Mouse (Mus musculus) heart, embryonic 12.5 days (tissue): Measurements from ENCODE around the gene U2af1. TPM values are rescaled to one million over a fixed set of nuclear protein-coding genes. Genes with fewer than 3 reads are reported as not detected.

Source experiments
- ATAC-seq: fragments of 200-750 bp; cut with Nextera tagmentation; 2 replicates; pipeline ENCODE4 v1.8.0; 2017; ENCODE audit warnings: moderate TSS enrichment, moderate library complexity; ENCODE audit not compliant: insufficient number of reproducible peaks, low FRiP score
- H3K27ac ChIP-seq: fragments of 300-500 bp; sonication (generic); 2 replicates; pipeline ENCODE4 v1.5.1; 2016; ENCODE audit warnings: mild to moderate bottlenecking, moderate library complexity; ENCODE audit not compliant: poor library complexity, severe bottlenecking
- H3K27me3 ChIP-seq: fragments of 300-500 bp; sonication (generic); replicated peaks from 2 replicates; pipeline ENCODE4 v1.6.1; 2016; ENCODE audit warnings: mild to moderate bottlenecking, moderate library complexity
- H3K36me3 ChIP-seq: fragments of 300-500 bp; sonication (generic); 2 replicates; pipeline ENCODE4 v1.6.1; 2016; ENCODE audit warnings: mild to moderate bottlenecking, moderate library complexity
- H3K4me1 ChIP-seq: fragments of 300-500 bp; sonication (generic); replicated peaks from 2 replicates; pipeline ENCODE4 v1.6.1; 2016; ENCODE audit warnings: mild to moderate bottlenecking
- H3K4me2 ChIP-seq: fragments of 300-500 bp; sonication (generic); 2 replicates; pipeline ENCODE4 v1.6.1; 2016; ENCODE audit warnings: mild to moderate bottlenecking, moderate library complexity
- H3K4me3 ChIP-seq: fragments of 300-500 bp; sonication (generic); 2 replicates; pipeline ENCODE4 v1.5.1; 2016; ENCODE audit warnings: mild to moderate bottlenecking
- H3K9ac ChIP-seq: fragments of 300-500 bp; sonication (generic); 2 replicates; pipeline ENCODE4 v1.6.1; 2016; ENCODE audit warnings: mild to moderate bottlenecking, moderate library complexity
- H3K9me3 ChIP-seq: fragments of 300-500 bp; sonication (generic); replicated peaks from 2 replicates; pipeline ENCODE4 v1.6.1; 2016; ENCODE audit warnings: mild to moderate bottlenecking, moderate library complexity
- WGBS: fragments of 180-500 bp; shearing (Covaris S2); methylation state at CpG from one replicate; pipeline ENCODE4 v1.1.7; 2016; 5-methylcytosine and 5-hydroxymethylcytosine counted together
- polyA plus RNA-seq: library from polyadenylated mRNA; unstranded; fragments of >200 nt; fragmentation: Nextera tagmentation; extraction: Ambion mirVana; gene quantifications from 2 replicates; pipeline ENCODE4 v1.2.1, GENCODE M21; 2016

The U2af1 gene
- polyA plus RNA-seq, 1 experiment from 2014 or later, result 244 TPM

DNA sequence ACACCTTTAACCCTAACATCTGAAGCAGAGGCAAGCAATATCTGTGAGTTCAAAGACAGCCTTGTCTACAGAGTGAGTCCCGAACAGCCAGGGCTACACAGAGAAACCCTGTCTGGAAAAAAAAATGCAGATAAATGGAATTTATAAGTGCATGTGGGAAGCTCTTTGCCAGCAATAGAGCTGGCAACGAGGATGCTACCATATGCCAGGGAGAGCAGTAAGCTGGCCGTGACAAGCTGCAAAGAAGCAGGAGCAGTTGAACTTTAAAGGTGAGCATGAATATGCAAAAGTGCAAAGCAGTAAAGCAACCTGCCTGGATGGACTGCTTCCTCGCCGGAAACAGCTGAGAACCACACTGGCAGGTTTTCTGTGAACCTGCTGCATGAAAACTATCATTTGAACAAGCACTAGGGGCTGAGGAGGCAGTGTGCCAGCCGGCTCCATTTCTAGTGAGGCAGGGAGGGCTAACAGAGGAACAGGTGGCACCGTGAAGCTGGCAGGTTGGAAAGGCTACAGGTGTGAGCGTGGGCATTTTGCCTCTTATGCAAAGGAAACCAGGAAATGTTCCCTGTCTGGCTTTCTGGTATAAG, 2.1 kb upstream of the U2af1 start:
- ATAC-seq, result no peak
- H3K27me3 ChIP-seq, result no peaks in the 10 kb centered on the region
- 74% methylated on average over 8 of the region's 8 CpGs for WGBS
- peaks cover 25% of the 10 kb centered on the region for H3K4me1 ChIP-seq
- no peak overlapping the region for H3K9ac ChIP-seq
- H3K36me3 ChIP-seq, result peaks cover 10% of the 10 kb centered on the region
- no peak overlapping the region for H3K4me3 ChIP-seq
- H3K9me3 ChIP-seq, result no peaks in the 10 kb centered on the region
- no peak overlapping the region for H3K27ac ChIP-seq
- H3K4me2 ChIP-seq, result no peak overlapping the region

DNA sequence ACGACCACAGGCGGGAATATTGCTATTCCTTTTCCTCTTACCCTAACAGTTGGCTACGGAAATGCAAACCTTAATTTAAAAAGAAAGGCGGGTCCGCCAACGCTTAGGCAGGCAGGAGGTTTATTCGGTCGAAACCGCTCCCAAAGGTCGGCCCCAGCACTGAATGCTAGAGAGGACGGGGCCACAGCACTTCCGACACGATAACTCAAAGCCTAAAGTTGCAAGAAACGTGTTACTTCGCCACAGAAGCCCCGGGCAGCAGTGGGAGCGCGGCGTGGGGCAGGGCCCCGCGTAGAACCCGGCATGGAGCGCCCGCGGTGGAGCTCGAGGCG, 590 bp downstream of the U2af1 start:
- Histone ChIP-seq H3K9me3 (no peaks in the 10 kb centered on the region), H3K27ac (peak overlapping the region; percentile 77), H3K27me3 (no peaks in the 10 kb centered on the region), H3K4me3 (peak overlapping the region; percentile 96), H3K4me1 (peaks cover 30% of the 10 kb centered on the region), H3K4me2 (peak overlapping the region; percentile 88), H3K9ac (peak overlapping the region; percentile 98), H3K36me3 (peaks cover 32% of the 10 kb centered on the region)
- ATAC-seq, result 0 out of 2 replicates have a peak, but pooled peaks have one; percentile 0
- WGBS, result under 1% methylated on average over 27 of the region's 27 CpGs

DNA sequence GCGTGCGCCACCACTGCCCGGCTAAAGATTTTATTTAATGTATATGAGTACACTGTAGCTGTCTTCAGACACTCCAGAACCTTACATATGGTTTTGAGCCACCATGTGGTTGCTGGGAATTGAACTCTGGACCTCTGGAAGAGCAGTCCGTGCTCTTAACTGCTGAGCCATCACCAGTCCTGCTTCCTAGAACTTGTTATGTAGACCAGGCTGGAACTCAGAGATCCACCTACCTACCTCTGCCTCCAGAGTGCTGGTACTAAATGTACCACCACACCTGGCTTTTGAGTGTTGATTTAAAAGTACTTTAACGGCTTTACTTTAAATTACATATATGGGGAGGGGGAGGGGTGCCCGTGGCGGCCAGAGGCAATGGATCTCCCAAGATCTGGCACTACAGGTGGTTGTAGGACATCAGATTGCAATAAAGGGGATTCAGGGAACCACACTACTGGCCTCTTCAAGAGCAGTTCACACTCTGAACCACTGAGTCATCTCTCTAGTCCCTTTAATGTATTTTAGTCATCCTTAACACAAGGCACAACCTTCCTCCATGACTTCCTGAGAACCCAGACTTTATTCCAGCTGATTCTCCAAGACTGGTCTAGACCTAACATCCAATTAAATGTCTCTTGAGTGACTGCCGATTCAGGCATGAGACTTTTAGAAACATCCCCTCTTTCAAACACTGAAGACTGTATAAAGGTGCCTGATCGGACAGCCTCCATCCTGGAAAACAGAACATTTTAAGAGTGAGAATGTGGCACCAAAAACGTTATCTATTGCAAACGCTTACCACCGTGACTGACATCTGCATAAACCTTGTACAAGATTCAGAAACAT, 1.3 kb downstream of the U2af1 start:
- no peak for ATAC-seq
- peaks cover 39% of the 10 kb centered on the region for H3K36me3 ChIP-seq
- peaks cover 30% of the 10 kb centered on the region for H3K4me1 ChIP-seq
- no peaks in the 10 kb centered on the region for H3K9me3 ChIP-seq
- H3K27ac ChIP-seq, result no peak overlapping the region
- H3K4me2 ChIP-seq, result peak overlapping the region; percentile 88
- H3K4me3 ChIP-seq, result peak overlapping the region; percentile 96
- H3K9ac ChIP-seq, result peak overlapping the region; percentile 98
- no peaks in the 10 kb centered on the region for H3K27me3 ChIP-seq
- 53% methylated on average over 12 of the region's 12 CpGs for WGBS

DNA sequence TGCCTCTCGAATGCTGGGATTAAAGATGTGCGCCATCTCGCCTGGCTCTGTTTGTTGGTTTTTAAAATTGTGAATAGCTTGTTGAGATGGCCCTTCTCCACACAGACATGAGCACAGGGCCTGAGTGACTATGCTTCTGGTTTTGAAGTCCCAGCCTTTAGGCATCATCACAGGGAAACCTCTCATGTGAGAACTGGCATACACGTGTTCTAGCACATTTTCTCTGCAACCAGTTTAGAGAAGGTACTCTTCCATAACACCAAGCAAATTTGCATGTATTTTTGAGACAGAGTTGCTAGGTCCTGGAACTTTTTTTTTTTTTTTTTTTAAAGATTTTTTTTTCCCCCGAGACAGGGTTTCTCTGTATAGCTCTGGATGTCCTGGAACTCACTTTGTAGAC, 2.0 kb downstream of the U2af1 start:
- H3K4me2 ChIP-seq, result peak overlapping the region; percentile 88; the same call in 1 of the 2 replicates
- no peak overlapping the region for H3K9ac ChIP-seq
- H3K27me3 ChIP-seq, result no peaks in the 10 kb centered on the region
- H3K36me3 ChIP-seq, result peaks cover 46% of the 10 kb centered on the region
- peak overlapping the region; percentile 96; the same call in 1 of the 2 replicates for H3K4me3 ChIP-seq
- peaks cover 30% of the 10 kb centered on the region for H3K4me1 ChIP-seq
- no peak for ATAC-seq
- no peaks in the 10 kb centered on the region for H3K9me3 ChIP-seq
- H3K27ac ChIP-seq, result no peak overlapping the region
- WGBS, result 83% methylated on average over 5 of the region's 5 CpGs

DNA sequence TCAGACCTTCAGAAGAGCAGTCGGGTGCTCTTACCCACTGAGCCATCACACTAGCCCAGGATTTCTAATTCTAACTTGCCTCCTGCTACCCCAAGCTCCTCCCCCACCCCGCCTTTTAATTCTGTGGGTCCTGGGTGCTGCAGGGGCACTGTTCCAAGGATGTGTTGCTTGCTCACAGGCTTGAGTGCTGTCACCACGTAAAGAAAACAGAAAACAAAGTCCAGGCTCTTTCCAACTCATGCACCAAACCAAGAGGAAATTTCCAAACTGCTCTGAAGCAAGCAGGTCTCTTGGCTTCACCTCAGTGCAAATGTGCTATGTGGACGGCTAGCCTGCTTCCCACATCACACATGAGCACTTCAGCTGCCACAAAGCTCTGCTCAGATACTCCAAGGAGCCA, 3.3 kb downstream of the U2af1 start:
- no peaks in the 10 kb centered on the region for H3K9me3 ChIP-seq
- peaks cover 59% of the 10 kb centered on the region for H3K36me3 ChIP-seq
- H3K9ac ChIP-seq, result 0 out of 2 replicates have a peak overlapping the region, but pooled peaks have one; percentile 42
- ATAC-seq, result no peak
- no peaks in the 10 kb centered on the region for H3K27me3 ChIP-seq
- 60% methylated on average over 4 of the region's 4 CpGs for WGBS
- H3K27ac ChIP-seq, result no peak overlapping the region
- H3K4me1 ChIP-seq, result peaks cover 30% of the 10 kb centered on the region
- no peak overlapping the region for H3K4me3 ChIP-seq
- no peak overlapping the region for H3K4me2 ChIP-seq

DNA sequence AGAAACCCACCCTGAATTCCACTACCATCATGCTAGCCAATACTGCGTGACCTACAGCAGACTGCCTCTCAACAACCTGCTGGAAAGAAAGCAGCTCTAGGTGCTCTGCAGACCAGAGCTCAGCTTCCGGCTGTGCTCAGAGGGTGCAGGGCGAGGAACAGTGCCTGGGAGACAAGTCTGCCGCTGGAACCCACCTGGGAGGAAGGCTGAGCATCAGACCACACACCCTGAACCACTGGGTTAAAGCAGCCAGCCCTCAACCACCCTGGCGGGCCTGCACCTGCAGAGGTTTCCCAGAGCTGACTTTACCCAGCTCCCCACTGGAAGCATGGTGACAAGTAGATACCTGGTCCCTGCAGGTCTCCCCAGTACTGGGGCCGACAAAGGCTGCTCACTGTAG, 5.4 kb downstream of the U2af1 start:
- H3K9me3 ChIP-seq, result no peaks in the 10 kb centered on the region
- no peak overlapping the region for H3K4me3 ChIP-seq
- H3K9ac ChIP-seq, result no peak overlapping the region
- peaks cover 26% of the 10 kb centered on the region for H3K4me1 ChIP-seq
- ATAC-seq, result no peak
- no peaks in the 10 kb centered on the region for H3K27me3 ChIP-seq
- H3K27ac ChIP-seq, result no peak overlapping the region
- no peak overlapping the region for H3K4me2 ChIP-seq
- peaks cover 79% of the 10 kb centered on the region for H3K36me3 ChIP-seq
- 87% methylated on average over 6 of the region's 6 CpGs for WGBS

DNA sequence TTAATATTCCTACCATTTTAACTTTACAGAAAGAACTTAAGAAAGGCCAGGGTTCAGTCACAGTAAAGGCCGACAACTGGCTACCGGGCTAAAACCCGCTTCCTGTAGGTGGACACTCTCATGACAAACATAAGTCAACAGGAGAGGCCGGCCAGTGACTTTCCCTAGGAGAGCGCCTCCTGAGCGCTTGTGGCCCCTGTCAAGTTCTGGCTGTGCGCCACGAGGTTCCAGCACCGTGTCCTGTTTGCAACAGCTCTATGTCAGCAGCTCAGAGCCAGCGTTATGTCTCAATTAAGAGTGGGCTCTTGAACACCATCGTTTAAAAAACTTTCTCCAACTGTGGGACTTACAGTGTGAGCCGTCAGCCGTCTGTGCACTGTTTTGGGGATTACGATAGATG, 6.5 kb downstream of the U2af1 start:
- Histone ChIP-seq H3K27me3 (no peaks in the 10 kb centered on the region), H3K4me3 (no peak overlapping the region), H3K36me3 (peaks cover 88% of the 10 kb centered on the region), H3K4me1 (peaks cover 20% of the 10 kb centered on the region), H3K4me2 (no peak overlapping the region), H3K9me3 (no peaks in the 10 kb centered on the region), H3K9ac (no peak overlapping the region), H3K27ac (no peak overlapping the region)
- WGBS, result 79% methylated on average over 14 of the region's 14 CpGs
- no peak for ATAC-seq

DNA sequence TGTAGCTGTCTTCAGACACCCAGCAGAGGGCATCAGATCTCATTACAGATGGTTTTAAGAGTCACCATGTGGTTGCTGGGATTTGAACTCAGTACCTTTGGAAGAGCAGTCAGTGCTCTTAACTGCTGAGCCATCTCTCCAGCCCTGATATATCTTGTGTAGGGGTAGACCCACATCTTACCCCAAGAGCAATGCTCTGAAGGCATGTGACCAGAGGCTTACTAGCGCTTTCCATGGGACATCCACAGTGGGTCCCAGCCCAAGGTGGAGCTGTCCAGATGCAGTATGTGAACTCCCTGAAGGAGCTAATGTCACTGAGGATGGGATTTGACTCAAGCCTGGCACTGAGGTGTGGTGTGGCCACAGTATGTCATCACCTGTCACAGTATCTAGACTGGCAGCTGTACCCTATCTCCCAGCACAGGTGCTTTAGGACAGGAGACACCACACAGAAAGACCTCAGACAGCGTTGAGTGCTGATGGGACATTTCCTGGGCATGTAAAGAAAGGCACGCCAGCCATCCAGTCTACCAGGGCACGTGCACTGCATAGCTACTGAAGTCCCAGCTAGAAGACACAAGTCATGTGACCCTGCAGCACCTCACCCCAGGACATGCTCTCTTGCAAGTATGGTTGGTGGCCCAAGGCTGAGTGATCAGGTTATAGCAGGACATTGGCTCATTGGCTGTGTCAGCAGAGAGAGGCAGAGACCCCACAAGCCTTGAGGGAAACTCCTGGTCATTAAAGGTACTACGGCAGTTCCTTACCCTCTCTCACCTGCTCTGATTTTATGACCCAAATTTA, 12.3 kb downstream of the U2af1 start:
- H3K27ac ChIP-seq, result no peak overlapping the region
- no peak overlapping the region for H3K9ac ChIP-seq
- no peak for ATAC-seq
- H3K4me1 ChIP-seq, result no peaks in the 10 kb centered on the region
- H3K27me3 ChIP-seq, result no peaks in the 10 kb centered on the region
- H3K9me3 ChIP-seq, result no peaks in the 10 kb centered on the region
- H3K4me3 ChIP-seq, result no peak overlapping the region
- WGBS, result 87% methylated on average over 5 of the region's 5 CpGs
- no peak overlapping the region for H3K4me2 ChIP-seq
- peaks cover 55% of the 10 kb centered on the region for H3K36me3 ChIP-seq

DNA sequence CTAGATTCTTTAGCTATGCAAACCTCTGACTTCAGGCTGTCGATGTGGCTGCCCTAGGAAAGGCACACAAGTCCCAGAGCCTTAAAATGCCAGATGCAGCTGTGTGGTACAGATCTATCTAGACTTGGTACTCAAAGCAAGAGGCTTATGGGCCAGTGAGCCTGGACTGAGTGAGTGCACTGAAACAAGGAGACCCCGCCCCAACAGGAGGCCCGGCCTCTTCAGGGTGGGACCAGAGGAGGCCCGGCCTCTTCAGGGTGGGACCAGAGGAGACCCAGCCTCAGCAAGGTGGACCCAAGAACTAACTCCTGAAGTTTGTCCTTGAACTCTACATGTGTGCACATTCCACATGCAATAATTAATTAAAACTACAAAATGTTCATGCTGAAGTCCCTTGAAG, 15.8 kb downstream of the U2af1 start:
- no peaks in the 10 kb centered on the region for H3K27me3 ChIP-seq
- no peaks in the 10 kb centered on the region for H3K9me3 ChIP-seq
- WGBS, result 72% methylated on average over 4 of the region's 4 CpGs
- no peak overlapping the region for H3K4me2 ChIP-seq
- no peak overlapping the region for H3K27ac ChIP-seq
- peak; percentile 55; the same call in 1 of the 2 replicates for ATAC-seq
- H3K4me3 ChIP-seq, result no peak overlapping the region
- H3K36me3 ChIP-seq, result peaks cover 20% of the 10 kb centered on the region
- H3K9ac ChIP-seq, result no peak overlapping the region
- H3K4me1 ChIP-seq, result peaks cover 3% of the 10 kb centered on the region; the same call in 1 of the 2 replicates

DNA sequence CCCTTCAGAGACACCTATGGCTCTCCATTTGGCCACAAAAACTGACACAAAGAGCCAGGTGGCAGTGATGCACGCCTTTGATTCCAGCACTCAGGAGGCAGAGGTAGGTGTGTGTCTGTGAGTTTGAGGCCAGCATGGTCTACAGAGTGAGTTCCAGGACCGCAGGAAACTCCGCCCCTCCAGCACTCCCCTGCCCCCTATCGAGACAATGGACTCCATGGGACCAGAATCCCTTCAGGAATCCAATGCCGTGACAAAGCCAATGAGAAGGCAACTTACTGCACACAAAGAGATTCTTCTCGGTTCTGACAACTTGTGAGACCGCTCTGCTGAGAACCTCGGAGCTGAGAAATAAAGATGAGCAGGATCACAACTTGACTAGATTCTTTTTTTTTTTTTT, 16.4 kb downstream of the U2af1 start:
- Histone ChIP-seq H3K9ac (no peak overlapping the region), H3K4me1 (peaks cover 9% of the 10 kb centered on the region; the same call in 1 of the 2 replicates), H3K9me3 (no peaks in the 10 kb centered on the region), H3K27ac (no peak overlapping the region), H3K27me3 (no peaks in the 10 kb centered on the region), H3K36me3 (peaks cover 15% of the 10 kb centered on the region), H3K4me2 (no peak overlapping the region), H3K4me3 (no peak overlapping the region)
- ATAC-seq, result no peak
- 48% methylated on average over 8 of the region's 8 CpGs for WGBS

DNA sequence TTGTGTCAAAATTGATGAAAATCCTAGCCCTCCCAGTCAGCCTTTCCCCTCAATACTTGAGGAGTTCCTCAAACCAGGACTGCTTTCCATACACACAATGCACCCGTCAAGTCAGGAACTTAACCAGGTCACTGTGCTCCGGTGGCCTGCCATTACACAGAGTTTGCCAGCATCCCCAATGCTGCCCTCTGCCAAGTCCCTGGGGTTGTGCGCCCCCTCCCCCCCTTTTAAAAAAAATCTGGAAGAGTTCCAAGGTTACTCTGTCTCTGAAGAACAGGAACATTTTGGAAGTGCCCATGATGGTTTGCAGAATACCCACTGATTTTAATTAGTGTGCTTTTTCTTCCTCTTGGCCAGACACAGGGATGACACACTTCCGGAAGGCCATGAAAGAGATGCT, 19.0 kb downstream of the U2af1 start:
- 52% methylated on average over 4 of the region's 4 CpGs for WGBS
- peaks cover 21% of the 10 kb centered on the region for H3K27me3 ChIP-seq
- ATAC-seq, result no peak
- no peak overlapping the region for H3K9ac ChIP-seq
- H3K4me3 ChIP-seq, result no peak overlapping the region
- H3K4me2 ChIP-seq, result no peak overlapping the region
- no peaks in the 10 kb centered on the region for H3K9me3 ChIP-seq
- peaks cover 20% of the 10 kb centered on the region for H3K4me1 ChIP-seq
- no peaks in the 10 kb centered on the region for H3K36me3 ChIP-seq
- H3K27ac ChIP-seq, result no peak overlapping the region
